Mouse (Mus musculus): Measurements from ENCODE around the gene S100a4. TPM values are rescaled to one million over a fixed set of nuclear protein-coding genes. Genes with fewer than 3 reads are reported as not detected.

The S100a4 gene
- total RNA-seq, 2 experiments from 2014 or later, result 9.5 to 17.4 TPM

GRCm38 (mm10) chr3:90600458-90601195 is 2.9 kb upstream of the S100a4 start:
- intact Hi-C loops (cut with DNase I), result no loop called here
- peak overlapping the region; percentile 72 for H3K27ac ChIP-seq

GRCm38 (mm10) chr3:90601486-90602110 is 2.0 kb upstream of the S100a4 start, which contains the start of gene Gm42674:
Gm42674 (plus strand) TSS chr3:90601904.
- intact Hi-C loops (cut with DNase I), result no loop called here
- Histone ChIP-seq H3K4me3 (no peak within 1 kb of the TSS), H3K27ac (peak within 1 kb of the TSS; percentile 84)
- no peak for TF ChIP-seq CTCF (IDR thresholded peaks at IDR 0.05)
- no peak for DNase-seq

More at GRCm38 (mm10) chr3:90600458-90601195, 2.9 kb upstream of the S100a4 start:
- H3K4me3 ChIP-seq, result no peak overlapping the region
- DNase-seq, result peak; percentile 73
- TF ChIP-seq CTCF (IDR thresholded peaks at IDR 0.05), result no peak

GRCm38 (mm10) chr3:90604416-90604815 is 845 bp downstream of the S100a4 start:
- peak overlapping the region; percentile 53 for H3K4me3 ChIP-seq

GRCm38 (mm10) chr3:90605049-90605448 is 1.5 kb downstream of the S100a4 start:
- H3K27ac ChIP-seq, result peak overlapping the region; percentile 84

More at GRCm38 (mm10) chr3:90604416-90604815, 845 bp downstream of the S100a4 start:
- H3K27ac ChIP-seq, result peak overlapping the region; percentile 84
- intact Hi-C loops (cut with DNase I), result no loop called here
- TF ChIP-seq CTCF (IDR thresholded peaks at IDR 0.05), result no peak
- DNase-seq, result peak; percentile 90

GRCm38 (mm10) chr3:90605736-90606135 is 2.2 kb downstream of the S100a4 start:
- TF ChIP-seq CTCF (IDR thresholded peaks at IDR 0.05), result no peak
- Histone ChIP-seq H3K27ac (peak overlapping the region; percentile 84), H3K4me3 (0 out of 2 replicates have a peak overlapping the region, but pooled peaks have one; percentile 2)
- no peak for DNase-seq
- intact Hi-C loops (cut with DNase I), result no loop called here

More at GRCm38 (mm10) chr3:90605049-90605448, 1.5 kb downstream of the S100a4 start:
- H3K4me3 ChIP-seq, result peak overlapping the region; percentile 35
- intact Hi-C loops (cut with DNase I), result no loop called here
- TF ChIP-seq CTCF (IDR thresholded peaks at IDR 0.05), result no peak
- no peak for DNase-seq

GRCm38 (mm10) chr3:90606185-90606584 is 2.6 kb downstream of the S100a4 start:
- TF ChIP-seq CTCF (IDR thresholded peaks at IDR 0.05), result no peak
- intact Hi-C loops (cut with DNase I), result no loop called here
- peak overlapping the region; percentile 84 for H3K27ac ChIP-seq
- DNase-seq, result peak; percentile 65
- H3K4me3 ChIP-seq, result 0 out of 2 replicates have a peak overlapping the region, but pooled peaks have one; percentile 2

GRCm38 (mm10) chr3:90607361-90607760 is 3.8 kb downstream of the S100a4 start:
- H3K4me3 ChIP-seq, result no peak overlapping the region
- intact Hi-C loops (cut with DNase I), result no loop called here
- H3K27ac ChIP-seq, result peak overlapping the region; percentile 84
- no peak for TF ChIP-seq CTCF (IDR thresholded peaks at IDR 0.05)
- DNase-seq, result no peak

- no peak within 1 kb of the TSS for H3K4me3 ChIP-seq
- no peak for TF ChIP-seq CTCF (IDR thresholded peaks at IDR 0.05)
- intact Hi-C loops (cut with DNase I), result no loop called here
- DNase-seq, result no peak
- peak within 1 kb of the TSS; percentile 84 for H3K27ac ChIP-seq
Measured at GRCm38 (mm10) chr3:90608223-90608622, 4.7 kb downstream of the S100a4 start, which contains the start of gene S100a5. S100a5 (plus strand) TSS chr3:90608523.

GRCm38 (mm10) chr3:90609102-90609501 is 5.5 kb downstream of the S100a4 start:
- no peak for TF ChIP-seq CTCF (IDR thresholded peaks at IDR 0.05)
- peak overlapping the region; percentile 84 for H3K27ac ChIP-seq
- no peak for DNase-seq
- intact Hi-C loops (cut with DNase I), result no loop called here
- H3K4me3 ChIP-seq, result no peak overlapping the region

GRCm38 (mm10) chr3:90611494-90611893 is 7.9 kb downstream of the S100a4 start:
- no peak for DNase-seq
- intact Hi-C loops (cut with DNase I), result no loop called here
- peak overlapping the region; percentile 92 for H3K27ac ChIP-seq
- no peak for TF ChIP-seq CTCF (IDR thresholded peaks at IDR 0.05)
- H3K4me3 ChIP-seq, result no peak overlapping the region

- Histone ChIP-seq H3K27ac (peak overlapping the region; percentile 92), H3K4me3 (peak overlapping the region; percentile 80)
- DNase-seq, result no peak
- no peak for TF ChIP-seq CTCF (IDR thresholded peaks at IDR 0.05)
- intact Hi-C loops (cut with DNase I), result no loop called here
Measured at GRCm38 (mm10) chr3:90612061-90612460, 8.5 kb downstream of the S100a4 start.

- peak; percentile 76 for TF ChIP-seq CTCF (IDR thresholded peaks at IDR 0.05)
- intact Hi-C loops (cut with DNase I), result no loop called here
- Histone ChIP-seq H3K4me3 (peak within 1 kb of the TSS; percentile 80), H3K27ac (peak within 1 kb of the TSS; percentile 92)
- DNase-seq, result peak; percentile 91
Measured at GRCm38 (mm10) chr3:90612728-90613291, 9.2 kb downstream of the S100a4 start, which contains the start of gene S100a6. S100a6 (plus strand) TSS chr3:90612882.

All from gastrocnemius, adult 2 months (tissue).